Mouse (Mus musculus) E14TG2a.4 (cell line): ENCODE data around the gene Myh15.

Experiments used
- CTCF ChIP-seq: conservative IDR thresholded peaks from 2 replicates; pipeline ENCODE4 v1.5.1; 2014; ENCODE audit warnings: low read length
- POU5F1 ChIP-seq: IDR thresholded peaks from 2 replicates; pipeline ENCODE4 v1.6.1; 2014; ENCODE audit warnings: low read length, borderline replicate concordance

- TF ChIP-seq CTCF = no peak
- TF ChIP-seq POU5F1 = no peak
These were observed 8.1 kb upstream of the Myh15 start for GRCm38 (mm10) chr16:49049214-49049613.
